Mouse (Mus musculus) forebrain, embryonic 12.5 days (tissue): ENCODE measurements at regions not wholly inside any gene's neighbourhood (a gene's known extent, or its start where the extent isn't known, plus 50 kb on each side); places are given as distances from the start of the nearest gene placed in this dataset.

ENCODE experiments used
- ATAC-seq: fragments of 200-750 bp; cut with Nextera tagmentation; 2 replicates; pipeline ENCODE4 v1.8.0; 2017; ENCODE audit warnings: moderate TSS enrichment; ENCODE audit not compliant: low FRiP score
- H3K27ac ChIP-seq: fragments of 300-500 bp; sonication (generic); 2 replicates; pipeline ENCODE4 v1.5.1; 2016; ENCODE audit warnings: mild to moderate bottlenecking
- H3K27me3 ChIP-seq: fragments of 300-500 bp; sonication (generic); 2 replicates; pipeline ENCODE4 v1.6.1; 2016; ENCODE audit warnings: mild to moderate bottlenecking
- H3K36me3 ChIP-seq: fragments of 300-500 bp; sonication (generic); replicated peaks from 2 replicates; pipeline ENCODE4 v1.6.1; 2016; ENCODE audit warnings: mild to moderate bottlenecking
- H3K4me1 ChIP-seq: fragments of 300-500 bp; sonication (generic); 2 replicates; pipeline ENCODE4 v1.6.1; 2016
- H3K4me2 ChIP-seq: fragments of 300-500 bp; sonication (generic); 2 replicates; pipeline ENCODE4 v1.6.1; 2016; ENCODE audit warnings: mild to moderate bottlenecking, moderate library complexity
- H3K4me3 ChIP-seq: fragments of 300-500 bp; sonication (generic); replicated peaks from 2 replicates; pipeline ENCODE4 v1.5.1; 2016; ENCODE audit warnings: mild to moderate bottlenecking
- H3K9ac ChIP-seq: fragments of 300-500 bp; sonication (generic); 2 replicates; pipeline ENCODE4 v1.6.1; 2016; ENCODE audit warnings: mild to moderate bottlenecking
- H3K9me3 ChIP-seq: fragments of 300-500 bp; sonication (generic); 2 replicates; pipeline ENCODE4 v1.6.1; 2016
- WGBS: fragments of 180-500 bp; shearing (Covaris S2); methylation state at CpG from one replicate; pipeline ENCODE4 v1.1.7; 2016; 5-methylcytosine and 5-hydroxymethylcytosine counted together

DNA sequence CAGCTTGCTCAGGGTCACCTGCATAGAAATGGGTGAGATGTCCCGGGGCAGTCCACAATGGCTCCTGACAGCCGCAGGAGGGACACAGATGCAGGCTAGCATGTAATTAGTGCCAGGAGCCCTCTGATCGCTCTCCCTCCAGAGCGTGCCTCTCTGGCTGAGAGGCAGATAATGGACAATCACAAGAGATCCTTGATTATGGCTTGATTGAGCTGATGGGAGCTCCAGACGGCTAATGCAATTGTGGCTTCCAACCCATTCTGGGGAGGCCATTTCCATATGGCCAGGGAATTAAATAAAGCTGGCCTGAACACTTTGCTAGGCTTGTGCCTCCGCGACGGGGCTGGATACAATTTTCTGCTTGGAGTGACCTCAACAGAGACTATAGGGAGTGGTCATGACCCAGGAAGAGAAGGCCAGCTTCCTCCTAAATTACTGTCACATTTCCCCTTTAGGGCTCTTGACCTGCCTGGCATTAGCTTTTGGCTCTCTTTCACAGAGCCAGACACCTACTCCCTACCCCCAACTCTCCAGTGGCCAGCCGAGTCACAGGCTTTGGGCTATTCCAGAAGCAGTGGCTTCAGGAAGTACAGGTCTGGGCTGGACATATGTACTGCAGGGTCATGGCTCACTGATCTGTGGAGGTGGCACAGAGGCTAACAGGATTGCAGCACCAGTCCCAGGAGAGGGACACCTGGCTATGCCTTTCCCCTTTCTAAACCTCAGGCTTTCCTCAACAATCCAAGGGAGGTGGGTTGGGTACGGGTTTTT lies 311.8 kb downstream of the 3100002H09Rik start:
- no peak overlapping the region for H3K9ac ChIP-seq
- H3K4me3 ChIP-seq, result no peak overlapping the region
- H3K9me3 ChIP-seq, result no peaks in the 10 kb centered on the region
- 0 out of 2 replicates have a peak overlapping the region, but pooled peaks have one; percentile 42 for H3K27ac ChIP-seq
- whole genome bisulfite sequencing, result 13% methylated on average over 10 of the region's 10 CpGs
- H3K4me1 ChIP-seq, result peaks cover 19% of the 10 kb centered on the region
- ATAC-seq, result peak; percentile 68
- no peak overlapping the region for H3K4me2 ChIP-seq
- no peaks in the 10 kb centered on the region for H3K36me3 ChIP-seq
- H3K27me3 ChIP-seq, result peaks cover 71% of the 10 kb centered on the region

GRCm38 (mm10) chr4:124292254-124292653 lies 318.3 kb downstream of the 3100002H09Rik start:
- 21% methylated on average over 17 of the region's 17 CpGs for WGBS

GRCm38 (mm10) chr4:124291767-124292166 lies 318.8 kb downstream of the 3100002H09Rik start:
- no peak overlapping the region for H3K4me2 ChIP-seq
- no peak overlapping the region for H3K27ac ChIP-seq
- H3K27me3 ChIP-seq, result peaks cover 31% of the 10 kb centered on the region
- no peak for ATAC-seq
- H3K4me1 ChIP-seq, result peaks cover 17% of the 10 kb centered on the region
- no peaks in the 10 kb centered on the region for H3K36me3 ChIP-seq
- H3K9me3 ChIP-seq, result no peaks in the 10 kb centered on the region
- H3K9ac ChIP-seq, result no peak overlapping the region
- H3K4me3 ChIP-seq, result no peak overlapping the region
- 63% methylated on average over 8 of the region's 8 CpGs for WGBS

More at GRCm38 (mm10) chr4:124292254-124292653, 318.3 kb downstream of the 3100002H09Rik start:
- peaks cover 17% of the 10 kb centered on the region for H3K4me1 ChIP-seq
- no peaks in the 10 kb centered on the region for H3K9me3 ChIP-seq
- no peak overlapping the region for H3K27ac ChIP-seq
- no peak overlapping the region for H3K4me3 ChIP-seq
- H3K27me3 ChIP-seq, result peaks cover 35% of the 10 kb centered on the region
- H3K4me2 ChIP-seq, result 0 out of 2 replicates have a peak overlapping the region, but pooled peaks have one; percentile 6
- H3K36me3 ChIP-seq, result no peaks in the 10 kb centered on the region
- H3K9ac ChIP-seq, result peak overlapping the region; percentile 13; the same call in 1 of the 2 replicates
- peak; percentile 83; the same call in 1 of the 2 replicates for ATAC-seq

- Histone ChIP-seq H3K36me3 (no peaks in the 10 kb centered on the region), H3K4me1 (peaks cover 12% of the 10 kb centered on the region), H3K27me3 (peaks cover 39% of the 10 kb centered on the region), H3K4me2 (no peak overlapping the region), H3K4me3 (no peak overlapping the region), H3K9ac (no peak overlapping the region), H3K27ac (no peak overlapping the region), H3K9me3 (no peaks in the 10 kb centered on the region)
- no peak for ATAC-seq
- WGBS, result 87% methylated on average over 6 of the region's 6 CpGs
Measured at GRCm38 (mm10) chr4:124287471-124287870, 323.1 kb downstream of the 3100002H09Rik start.

DNA sequence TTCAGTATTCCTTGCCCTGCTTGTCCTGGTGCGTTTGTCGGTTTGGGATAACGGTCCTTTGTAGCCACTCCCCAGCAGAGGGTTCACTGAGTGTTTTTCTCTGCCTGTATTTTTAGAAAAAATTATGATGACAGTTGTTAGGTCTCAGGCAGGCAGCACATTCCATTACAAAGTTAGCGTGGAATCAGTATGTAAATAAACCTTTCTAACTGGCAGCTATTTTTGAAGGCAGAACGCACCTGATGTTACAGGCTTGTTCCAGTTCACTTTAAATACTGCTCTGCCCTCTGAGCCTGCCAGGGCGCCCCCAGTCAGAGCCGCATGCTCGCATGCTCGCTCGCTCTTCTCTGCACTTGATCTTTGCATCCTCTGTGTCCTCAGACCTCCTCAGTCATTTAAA lies 331.9 kb downstream of the 3100002H09Rik start:
- no peak for ATAC-seq
- Histone ChIP-seq H3K9me3 (no peaks in the 10 kb centered on the region), H3K4me3 (no peak overlapping the region), H3K9ac (no peak overlapping the region), H3K4me2 (no peak overlapping the region), H3K27ac (peak overlapping the region; percentile 21), H3K27me3 (peaks cover 83% of the 10 kb centered on the region), H3K36me3 (no peaks in the 10 kb centered on the region), H3K4me1 (peaks cover 31% of the 10 kb centered on the region)
- 4% methylated on average over 10 of the region's 10 CpGs for WGBS

GRCm38 (mm10) chr4:124277456-124278181 lies 333.0 kb downstream of the 3100002H09Rik start:
- peak; percentile 80 for ATAC-seq
- WGBS, result under 1% methylated on average over 42 of the region's 43 CpGs

DNA sequence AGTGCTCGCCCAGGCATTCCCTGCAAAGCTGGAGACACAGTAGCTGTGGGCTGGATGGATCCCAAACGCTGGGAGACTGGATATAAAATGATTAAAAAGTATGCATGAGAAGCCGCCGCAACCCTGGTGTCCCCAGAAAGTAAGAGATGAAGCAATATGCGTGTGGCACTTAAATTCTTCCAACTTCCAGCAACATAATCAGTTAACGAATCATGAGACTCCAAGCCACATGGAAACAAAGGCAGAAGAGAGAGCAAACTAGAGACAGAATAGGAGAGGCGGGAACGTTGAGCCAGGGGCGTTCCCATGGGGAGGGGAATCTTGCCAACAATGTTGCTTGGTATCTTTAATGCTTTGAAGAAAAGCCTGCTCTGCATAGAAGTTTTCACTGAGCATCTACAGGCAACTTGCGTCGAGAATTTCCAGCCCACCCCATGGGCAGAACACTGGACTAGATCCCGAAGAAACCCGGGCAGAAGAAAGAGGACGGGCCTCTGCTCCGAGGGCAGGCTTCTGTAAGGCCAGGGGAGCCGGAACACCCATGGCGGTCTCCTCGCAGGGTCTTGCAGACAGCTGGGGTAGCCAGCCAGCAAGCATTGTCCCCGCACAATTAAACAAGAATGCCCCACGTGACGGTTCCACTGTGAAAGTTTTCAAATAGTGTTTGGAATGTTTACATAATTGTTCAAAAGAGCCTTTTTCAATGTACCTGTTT lies 333.7 kb downstream of the 3100002H09Rik start:
- Histone ChIP-seq H3K9ac (peak overlapping the region; percentile 54), H3K9me3 (no peaks in the 10 kb centered on the region), H3K27me3 (peaks cover 82% of the 10 kb centered on the region), H3K4me2 (peak overlapping the region; percentile 73), H3K4me3 (peak overlapping the region; percentile 37), H3K4me1 (peaks cover 31% of the 10 kb centered on the region), H3K27ac (peak overlapping the region; percentile 89), H3K36me3 (no peaks in the 10 kb centered on the region)
- peak; percentile 79 for ATAC-seq
- 1% methylated on average over 21 of the region's 21 CpGs for WGBS

More at GRCm38 (mm10) chr4:124277456-124278181, 333.0 kb downstream of the 3100002H09Rik start:
- Histone ChIP-seq H3K4me3 (peak overlapping the region; percentile 37), H3K9ac (peak overlapping the region; percentile 54), H3K9me3 (no peaks in the 10 kb centered on the region), H3K27me3 (peaks cover 83% of the 10 kb centered on the region), H3K27ac (peak overlapping the region; percentile 89), H3K4me2 (peak overlapping the region; percentile 73), H3K36me3 (no peaks in the 10 kb centered on the region), H3K4me1 (peaks cover 31% of the 10 kb centered on the region)

GRCm38 (mm10) chr4:124272002-124272401 lies 338.6 kb downstream of the 3100002H09Rik start:
- Histone ChIP-seq H3K27ac (no peak overlapping the region), H3K4me2 (no peak overlapping the region), H3K4me3 (no peak overlapping the region), H3K9ac (no peak overlapping the region), H3K4me1 (peaks cover 14% of the 10 kb centered on the region), H3K36me3 (no peaks in the 10 kb centered on the region), H3K9me3 (no peaks in the 10 kb centered on the region), H3K27me3 (peaks cover 87% of the 10 kb centered on the region)
- ATAC-seq, result no peak
- 89% methylated on average over 2 of the region's 2 CpGs for WGBS

- H3K4me2 ChIP-seq, result no peak overlapping the region
- H3K4me3 ChIP-seq, result no peak overlapping the region
- peaks cover 85% of the 10 kb centered on the region for H3K27me3 ChIP-seq
- no peak for ATAC-seq
- WGBS, result 88% methylated on average over 4 of the region's 4 CpGs
- H3K27ac ChIP-seq, result no peak overlapping the region
- H3K36me3 ChIP-seq, result no peaks in the 10 kb centered on the region
- peaks cover 25% of the 10 kb centered on the region for H3K4me1 ChIP-seq
- H3K9ac ChIP-seq, result no peak overlapping the region
- no peaks in the 10 kb centered on the region for H3K9me3 ChIP-seq
Measured at GRCm38 (mm10) chr4:124268404-124268803, 342.2 kb downstream of the 3100002H09Rik start.

GRCm38 (mm10) chr4:124266573-124266972 lies 344.0 kb downstream of the 3100002H09Rik start:
- peaks cover 72% of the 10 kb centered on the region for H3K27me3 ChIP-seq
- H3K4me3 ChIP-seq, result no peak overlapping the region
- ATAC-seq, result peak; percentile 53; the same call in 1 of the 2 replicates
- H3K9me3 ChIP-seq, result 0 out of 2 replicates have a peak, but pooled peaks cover 5% of the 10 kb centered on the region
- no peak overlapping the region for H3K27ac ChIP-seq
- 15% methylated on average over 4 of the region's 4 CpGs for whole genome bisulfite sequencing
- H3K4me2 ChIP-seq, result no peak overlapping the region
- peaks cover 25% of the 10 kb centered on the region for H3K4me1 ChIP-seq
- H3K36me3 ChIP-seq, result no peaks in the 10 kb centered on the region
- H3K9ac ChIP-seq, result no peak overlapping the region

DNA sequence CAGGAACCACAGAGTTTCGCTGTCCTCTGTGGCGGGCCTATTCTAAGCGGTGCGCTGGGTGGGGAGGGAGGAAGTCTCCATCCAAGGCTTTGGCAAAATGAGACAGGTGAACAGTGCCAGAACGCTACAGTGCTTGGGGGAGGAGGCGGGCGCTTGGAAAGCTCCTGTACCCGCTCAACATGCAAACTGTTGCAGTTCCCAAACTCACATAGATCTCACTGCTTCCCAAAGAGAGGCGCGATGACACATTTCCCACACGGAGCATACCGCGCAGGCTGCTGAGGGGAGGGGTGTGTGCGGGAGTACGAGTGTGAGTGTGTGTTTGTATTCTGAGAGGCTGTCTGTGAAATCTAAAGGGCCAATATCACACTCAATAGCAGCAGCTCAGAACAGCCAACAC lies 345.1 kb downstream of the 3100002H09Rik start:
- Histone ChIP-seq H3K4me2 (no peak overlapping the region), H3K9ac (no peak overlapping the region), H3K27ac (no peak overlapping the region), H3K4me3 (no peak overlapping the region), H3K36me3 (no peaks in the 10 kb centered on the region), H3K27me3 (peaks cover 64% of the 10 kb centered on the region), H3K9me3 (0 out of 2 replicates have a peak, but pooled peaks cover 5% of the 10 kb centered on the region), H3K4me1 (peaks cover 25% of the 10 kb centered on the region)
- WGBS, result 86% methylated on average over 14 of the region's 15 CpGs
- no peak for ATAC-seq

DNA sequence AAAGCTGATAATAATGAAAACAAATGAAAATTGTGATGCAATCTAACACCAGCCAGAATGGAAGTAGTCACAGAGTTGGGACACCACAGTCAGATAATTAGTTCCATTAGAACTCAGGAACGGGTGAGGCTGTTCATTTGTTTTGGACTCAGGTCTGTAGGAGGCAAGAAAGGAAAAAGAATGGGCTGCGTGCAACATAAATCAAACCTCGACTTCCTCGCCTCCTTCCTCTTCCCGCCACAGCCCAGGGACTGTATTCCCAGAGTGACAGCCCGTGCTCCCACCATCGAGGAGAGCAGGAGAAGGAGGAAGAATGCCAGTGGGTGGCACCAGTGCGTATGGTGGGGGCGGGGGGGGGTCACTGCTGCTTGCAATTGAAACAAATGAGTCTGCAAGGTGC lies 339.2 kb upstream of the 4930535I16Rik start:
- no peak overlapping the region for H3K4me3 ChIP-seq

More for the DNA sequence above, 339.2 kb upstream of the 4930535I16Rik start:
- Histone ChIP-seq H3K4me2 (no peak overlapping the region), H3K36me3 (no peaks in the 10 kb centered on the region), H3K27ac (no peak overlapping the region), H3K9me3 (0 out of 2 replicates have a peak, but pooled peaks cover 5% of the 10 kb centered on the region), H3K4me1 (peaks cover 38% of the 10 kb centered on the region), H3K27me3 (peaks cover 64% of the 10 kb centered on the region), H3K9ac (no peak overlapping the region; the same call in 1 of the 2 replicates)
- ATAC-seq, result no peak
- 36% methylated on average over 9 of the region's 9 CpGs for WGBS
